Comparison of ENCODE assay signal across 14 mouse cellular contexts in genomic region chr3:60515430-60515829, GRCm38 (mm10). TPM values are rescaled to one million over a fixed set of nuclear protein-coding genes. Genes with fewer than 3 reads are reported as not detected.
DNase-seq lines count a peak whose midpoint lies in the region; ATAC-seq and TF ChIP-seq lines count a peak whose summit lies in the region.
"Had no signal": no experiment of that assay in that cellular context is flagged by ENCODE, and none has a peak within 500 bp of the region (broad histone marks: within the 10 kb centered on the region; RNA-seq: fewer than 3 reads in every experiment).

No protein-coding gene starts in this region.

- TF ChIP-seq CTCF in G1E (IDR thresholded peaks at IDR 0.05; ENCODE audit: low read depth, low read length) = no peak
- no peak for TF ChIP-seq CTCF in liver, embryonic 14.5 days (IDR thresholded peaks at IDR 0.05; ENCODE audit: low read depth)

- H3K36me3 ChIP-seq in G1E (replicated peaks) = peaks cover 45% of the 10 kb centered on the region
- no peaks in the 10 kb centered on the region for H3K36me3 ChIP-seq in liver, embryonic 14.5 days (replicated peaks; ENCODE audit: control insufficient read depth, insufficient read depth, low read depth)
- H3K36me3 ChIP-seq in forebrain, embryonic 13.5 days (ENCODE audit: poor library complexity, severe bottlenecking) = no peaks in the 10 kb centered on the region
- H3K36me3 ChIP-seq: embryonic facial prominence, embryonic 15.5 days; hindbrain, embryonic 15.5 days had no signal

- intact Hi-C loops in heart, postnatal 36 days (cut with DNase I) = no loop called here
- intact Hi-C loops in left cerebral cortex, postnatal 4 days (cut with DNase I) = no loop called here

- peak; percentile 63 for DNase-seq in heart, adult 8-10 months (ENCODE audit: low spot score)
- DNase-seq in heart, postnatal 36 days = no peak
- DNase-seq in G1E (ENCODE audit: low spot score) = no peak
- no peak for DNase-seq in liver, embryonic 14.5 days (ENCODE audit: low read depth in 3 of 3, low spot score in 3 of 3)
- no peak for DNase-seq in left cerebral cortex, postnatal 4 days
- DNase-seq: kidney, postnatal 10 days; lung, embryonic 14.5 days; spleen, adult 18-20 months; thymus, postnatal 36 days had no signal

- peak overlapping the region; percentile 30; the same call in 1 of the 2 replicates for H3K4me3 ChIP-seq in G1E (ENCODE audit: low read depth, low read length)
- no peak overlapping the region for H3K4me3 ChIP-seq in liver, embryonic 14.5 days (ENCODE audit: insufficient read depth in 1 of 2, low read depth in 2 of 2, low read length in 2 of 2)
- H3K4me3 ChIP-seq in forebrain, embryonic 13.5 days = no peak overlapping the region
- H3K4me3 ChIP-seq: embryonic facial prominence, embryonic 15.5 days; hindbrain, embryonic 15.5 days had no signal

- TF ChIP-seq EP300 in liver, embryonic 14.5 days (IDR thresholded peaks at IDR 0.05; ENCODE audit: low read depth) = no peak

- no peaks in the 10 kb centered on the region for H3K27me3 ChIP-seq in G1E (ENCODE audit: insufficient read depth, low read length)
- no peaks in the 10 kb centered on the region for H3K27me3 ChIP-seq in liver, embryonic 14.5 days (ENCODE audit: control insufficient read depth, insufficient read depth, low read length)
- no peaks in the 10 kb centered on the region for H3K27me3 ChIP-seq in forebrain, embryonic 13.5 days
- H3K27me3 ChIP-seq: embryonic facial prominence, embryonic 15.5 days; hindbrain, embryonic 15.5 days had no signal

- H3K4me2 ChIP-seq in liver, embryonic 14.5 days (ENCODE audit: low read depth) = no peak overlapping the region
- no peak overlapping the region for H3K4me2 ChIP-seq in forebrain, embryonic 13.5 days
- H3K4me2 ChIP-seq: hindbrain, embryonic 15.5 days had no signal

- peak overlapping the region; percentile 26; the same call in 1 of the 2 replicates for H3K27ac ChIP-seq in liver, embryonic 14.5 days
- H3K27ac ChIP-seq in forebrain, embryonic 13.5 days = no peak overlapping the region
- H3K27ac ChIP-seq: embryonic facial prominence, embryonic 15.5 days; hindbrain, embryonic 15.5 days had no signal

- peaks cover 71% of the 10 kb centered on the region for H3K4me1 ChIP-seq in G1E (ENCODE audit: insufficient read depth, low read depth, low read length)
- H3K4me1 ChIP-seq in liver, embryonic 14.5 days (replicated peaks; ENCODE audit: control insufficient read depth in 2 of 2, insufficient read depth in 2 of 2, low read length in 1 of 2) = peaks cover 14 to 19% of the 10 kb centered on the region in 2 experiments
- peaks cover 29% of the 10 kb centered on the region for H3K4me1 ChIP-seq in forebrain, embryonic 13.5 days

- no peak for ATAC-seq in G1E (ENCODE audit: extremely low read depth, insufficient number of reproducible peaks, low FRiP score, poor library complexity, severe bottlenecking)
- ATAC-seq in erythroid progenitor cell, adult 5-6 weeks (replicated peaks; ENCODE audit: low FRiP score, poor library complexity, severe bottlenecking) = 0 out of 2 replicates have a peak, but pooled peaks have one; percentile 37
- ATAC-seq in liver, embryonic 14.5 days (ENCODE audit: insufficient read depth) = peak; percentile 39; the same call in 1 of the 2 replicates
- ATAC-seq in forebrain, embryonic 13.5 days = no peak
- no peak for ATAC-seq in megakaryocyte progenitor cell, adult 5-6 weeks (replicated peaks; ENCODE audit: poor library complexity)

- H3K9ac ChIP-seq in liver, embryonic 14.5 days (replicated peaks) = no peak overlapping the region
- H3K9ac ChIP-seq in forebrain, embryonic 13.5 days = no peak overlapping the region
- H3K9ac ChIP-seq: embryonic facial prominence, embryonic 15.5 days; hindbrain, embryonic 15.5 days; lung, embryonic 14.5 days had no signal

- H3K9me3 ChIP-seq in G1E (replicated peaks) = no peaks in the 10 kb centered on the region
- no peaks in the 10 kb centered on the region for H3K9me3 ChIP-seq in liver, embryonic 14.5 days (ENCODE audit: control insufficient read depth, low read length)
- H3K9me3 ChIP-seq in forebrain, embryonic 13.5 days (replicated peaks) = no peaks in the 10 kb centered on the region
- H3K9me3 ChIP-seq: embryonic facial prominence, embryonic 15.5 days; hindbrain, embryonic 15.5 days had no signal

RNA-seq across cellular contexts. Expression of gene Mbnl1, which starts 42.8 kb away (rescaled TPM):
- 100 to 1,000 TPM; 226 to 256 (median 245) TPM for total RNA-seq in heart, adult 8-10 months (2022)
- 100 to 1,000 TPM; 195 to 217 TPM for total RNA-seq in heart, postnatal 36 days (2021)
- 879 and 928 TPM in 2 replicates for total RNA-seq in G1E (2014; fragmentation: Nextera tagmentation)
- total RNA-seq in G1E (2017) = 680 and 689 TPM in 2 replicates
- polyA plus RNA-seq in G1E (2012) = 115 and 131 TPM in 2 replicates
- total RNA-seq in erythroid progenitor cell, adult 5-6 weeks (2015; ENCODE audit: low replicate concordance) = 290 and 329 TPM in 2 replicates
- total RNA-seq in erythroid progenitor cell, adult 5-6 weeks (2017; ENCODE audit: low replicate concordance) = 321 and 380 TPM in 2 replicates
- 30.2 and 32.9 TPM in 2 replicates for polyA plus RNA-seq in liver, embryonic 14.5 days (2012; rRNA removed)
- polyA plus RNA-seq in liver, embryonic 14.5 days (2014; fragmentation: Nextera tagmentation; extraction: Ambion mirVana) = 128 and 149 TPM in 2 replicates
- 10 to 100 TPM; 70.8 to 76.0 TPM for total RNA-seq in left cerebral cortex, postnatal 4 days (2021)
- polyA plus RNA-seq in forebrain, embryonic 13.5 days (2015; fragmentation: Nextera tagmentation; extraction: Ambion mirVana) = 38.8 and 39.9 TPM in 2 replicates
- total RNA-seq in megakaryocyte progenitor cell, adult 5-6 weeks (2015) = 542 and 611 TPM in 2 replicates
- total RNA-seq in megakaryocyte progenitor cell, adult 5-6 weeks (2017) = 545 and 581 TPM in 2 replicates

Comparison
In these comparisons a context has a peak if more than half of its experiments do, and no peak if none do; other contexts are left out.
1. ATAC-seq: peak in erythroid progenitor cell, adult 5-6 weeks (single experiment) and liver, embryonic 14.5 days (single experiment); none in G1E (single experiment), forebrain, embryonic 13.5 days (single experiment) and megakaryocyte progenitor cell, adult 5-6 weeks (single experiment).